21 mouse cellular contexts compared by ENCODE assay signal in the genomic region with DNA sequence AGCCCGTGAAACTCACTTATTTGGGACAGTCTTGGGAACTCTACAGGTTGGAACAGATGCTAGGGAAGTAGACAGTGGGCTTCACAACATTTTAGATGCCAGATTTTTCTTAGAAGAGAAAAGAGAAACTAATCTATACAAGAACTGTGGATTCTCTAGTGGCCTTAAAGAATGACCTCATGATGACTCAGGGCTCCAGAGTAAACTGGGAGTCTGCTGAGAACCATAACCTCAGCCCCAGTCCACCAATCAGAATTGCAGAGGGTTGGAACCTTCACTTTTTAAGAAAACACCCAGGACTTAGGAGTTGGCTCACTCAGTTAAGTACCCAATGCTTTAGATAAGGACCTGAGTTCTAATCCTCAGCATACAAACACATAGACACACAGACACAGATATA.
A peak's percentile ranks its signal among the peaks of the same experiment; 100 is the strongest.
DNase-seq lines count a peak whose midpoint lies in the region; TF ChIP-seq lines count a peak whose summit lies in the region.
"Had no signal": no experiment of that assay in that cellular context is flagged by ENCODE, and none has a peak within 500 bp of the region (broad histone marks: within the 10 kb centered on the region; RNA-seq: fewer than 3 reads in every experiment).

No protein-coding gene starts in this region.

- no peaks in the 10 kb centered on the region for H3K36me3 ChIP-seq in CH12.LX (replicated peaks in 1 of 2; ENCODE audit: control insufficient read depth in 1 of 2, insufficient read depth in 1 of 2, low read length in 1 of 2)
- H3K36me3 ChIP-seq: forebrain, embryonic 12.5 days; forebrain, embryonic 15.5 days; hindbrain, embryonic 10.5 days; hindbrain, embryonic 13.5 days; intestine, embryonic 15.5 days had no signal

- no peak for TF ChIP-seq CTCF in CH12.LX (conservative IDR thresholded peaks at IDR 0.05 in 1 of 2, IDR thresholded peaks at IDR 0.05 in 1 of 2; ENCODE audit: low read depth in 2 of 2, low read length in 2 of 2)

- H3K4me3 ChIP-seq in CH12.LX (replicated peaks in 1 of 3; ENCODE audit: low read depth in 2 of 3, low read length in 2 of 3, poor library complexity in 1 of 3): no peak overlapping the region
- H3K4me3 ChIP-seq: forebrain, embryonic 12.5 days; forebrain, embryonic 15.5 days; hindbrain, embryonic 10.5 days; hindbrain, embryonic 13.5 days; intestine, embryonic 15.5 days had no signal

- H3K4me2 ChIP-seq in CH12.LX (ENCODE audit: insufficient read depth, low read depth, poor library complexity, severe bottlenecking): no peak overlapping the region
- H3K4me2 ChIP-seq: forebrain, embryonic 12.5 days; forebrain, embryonic 15.5 days; heart, embryonic 11.5 days; hindbrain, embryonic 13.5 days; intestine, embryonic 15.5 days had no signal

- dilution Hi-C loops in CH12.LX (cut with MboI; ENCODE audit: extremely low pct_ligation_motif_present, extremely low pct_unique_long_range_greater_than_20kb, low sequenced_read_pairs): no loop called here

- no peak overlapping the region for H3K9ac ChIP-seq in CH12.LX (ENCODE audit: insufficient read depth, low read depth)
- H3K9ac ChIP-seq: forebrain, embryonic 12.5 days; forebrain, embryonic 15.5 days; hindbrain, embryonic 13.5 days; intestine, embryonic 15.5 days had no signal

- TF ChIP-seq EP300 in CH12.LX (IDR thresholded peaks at IDR 0.05; ENCODE audit: low read length): no peak

- peak; percentile 74 for DNase-seq in heart, adult 11 months
- DNase-seq in heart, postnatal 14 days: no peak
- peak; percentile 5 for DNase-seq in CH12.LX (ENCODE audit: extremely low read depth)
- DNase-seq in fibroblast of lung, adult 2 months (ENCODE audit: low read depth): peak; percentile 39
- DNase-seq in B cell, adult 2 months: no peak
- no peak for DNase-seq in embryo, embryonic 10 days (ENCODE audit: low spot score)
- DNase-seq: adrenal gland, postnatal 14 days; cerebellum, adult 11-12 months; cerebellum, adult 8-10 months; cerebellum, postnatal 10 days; cerebellum, postnatal 36 days; gastrocnemius, postnatal 36 days; heart, postnatal 36 days; kidney, adult 18-20 months; kidney, adult 9 months had no signal

- TF ChIP-seq RAD21 in CH12.LX (IDR thresholded peaks at IDR 0.05; ENCODE audit: low read depth, low read length): no peak

- TF ChIP-seq POLR2A in CH12.LX (IDR thresholded peaks at IDR 0.05; ENCODE audit: low read depth, low read length): no peak

- intact Hi-C loops in heart, postnatal 14 days (cut with DNase I): no loop called here

- no peaks in the 10 kb centered on the region for H3K79me2 ChIP-seq in CH12.LX (replicated peaks; ENCODE audit: control insufficient read depth, extremely low read depth, insufficient read depth, poor library complexity, severe bottlenecking)

- no peaks in the 10 kb centered on the region for H3K9me3 ChIP-seq in CH12.LX (replicated peaks; ENCODE audit: low read length)
- H3K9me3 ChIP-seq: forebrain, embryonic 12.5 days; forebrain, embryonic 15.5 days; hindbrain, embryonic 10.5 days; hindbrain, embryonic 13.5 days; intestine, embryonic 15.5 days had no signal

- in situ Hi-C loops in CH12.LX (cut with MboI; ENCODE audit: low pct_ligation_motif_present, low pct_unique_long_range_greater_than_20kb, low sequenced_read_pairs): no loop called here

- H3K27ac ChIP-seq in CH12.LX (ENCODE audit: insufficient read depth, low read depth): no peak overlapping the region
- H3K27ac ChIP-seq: forebrain, embryonic 12.5 days; forebrain, embryonic 15.5 days; hindbrain, embryonic 10.5 days; hindbrain, embryonic 13.5 days; intestine, embryonic 15.5 days had no signal

- H3K4me1 ChIP-seq in CH12.LX (ENCODE audit: control insufficient read depth in 1 of 2, insufficient read depth in 2 of 2): peaks cover 3 to 5% of the 10 kb centered on the region in 2 experiments; a peak in 3 of 4 replicates
- H3K4me1 ChIP-seq: forebrain, embryonic 12.5 days; forebrain, embryonic 15.5 days; hindbrain, embryonic 13.5 days; intestine, embryonic 15.5 days had no signal

- H3K27me3 ChIP-seq in CH12.LX (replicated peaks): no peaks in the 10 kb centered on the region
- H3K27me3 ChIP-seq: forebrain, embryonic 12.5 days; forebrain, embryonic 15.5 days; hindbrain, embryonic 13.5 days; intestine, embryonic 15.5 days had no signal

TF ChIP-seq in CH12.LX, 34 proteins besides CTCF, POLR2A, EP300 and RAD21:
- TF ChIP-seq POLR2AphosphoS2 (IDR thresholded peaks at IDR 0.05; ENCODE audit: low read depth, low read length) (no peak), NELFE (IDR thresholded peaks at IDR 0.05; ENCODE audit: low read depth, low read length) (no peak), ETS1 (conservative IDR thresholded peaks at IDR 0.05; ENCODE audit: low read depth, low read length) (no peak), USF2 (conservative IDR thresholded peaks at IDR 0.05; ENCODE audit: low read depth, low read length) (no peak), GABPA (IDR thresholded peaks at IDR 0.05; ENCODE audit: insufficient replicate concordance, low read depth, low read length) (no peak), KAT2A (IDR thresholded peaks at IDR 0.05; ENCODE audit: insufficient replicate concordance, low read length) (no peak), E2F4 (IDR thresholded peaks at IDR 0.05; ENCODE audit: insufficient replicate concordance, low read depth, low read length) (no peak), ZKSCAN1 (IDR thresholded peaks at IDR 0.05; ENCODE audit: borderline replicate concordance, low read depth, low read length) (no peak), MAX (IDR thresholded peaks at IDR 0.05; ENCODE audit: low read length) (no peak), NRF1 (IDR thresholded peaks at IDR 0.05; ENCODE audit: low read depth, low read length) (no peak), UBTF (IDR thresholded peaks at IDR 0.05; ENCODE audit: low read depth, low read length) (no peak), MAZ (IDR thresholded peaks at IDR 0.05; ENCODE audit: low read depth, low read length) (no peak), MAFK (IDR thresholded peaks at IDR 0.05; ENCODE audit: insufficient replicate concordance, low read length) (no peak), PAX5 (IDR thresholded peaks at IDR 0.05; ENCODE audit: low read length) (no peak)

Comparison
In these comparisons a context has a peak if more than half of its experiments do, and no peak if none do; other contexts are left out.
1. DNase-seq: peak in heart, adult 11 months (single experiment), CH12.LX (single experiment) and fibroblast of lung, adult 2 months (single experiment); none in heart, postnatal 14 days (0 of 2), B cell, adult 2 months (0 of 2) and embryo, embryonic 10 days (single experiment).